In the genomic region with DNA sequence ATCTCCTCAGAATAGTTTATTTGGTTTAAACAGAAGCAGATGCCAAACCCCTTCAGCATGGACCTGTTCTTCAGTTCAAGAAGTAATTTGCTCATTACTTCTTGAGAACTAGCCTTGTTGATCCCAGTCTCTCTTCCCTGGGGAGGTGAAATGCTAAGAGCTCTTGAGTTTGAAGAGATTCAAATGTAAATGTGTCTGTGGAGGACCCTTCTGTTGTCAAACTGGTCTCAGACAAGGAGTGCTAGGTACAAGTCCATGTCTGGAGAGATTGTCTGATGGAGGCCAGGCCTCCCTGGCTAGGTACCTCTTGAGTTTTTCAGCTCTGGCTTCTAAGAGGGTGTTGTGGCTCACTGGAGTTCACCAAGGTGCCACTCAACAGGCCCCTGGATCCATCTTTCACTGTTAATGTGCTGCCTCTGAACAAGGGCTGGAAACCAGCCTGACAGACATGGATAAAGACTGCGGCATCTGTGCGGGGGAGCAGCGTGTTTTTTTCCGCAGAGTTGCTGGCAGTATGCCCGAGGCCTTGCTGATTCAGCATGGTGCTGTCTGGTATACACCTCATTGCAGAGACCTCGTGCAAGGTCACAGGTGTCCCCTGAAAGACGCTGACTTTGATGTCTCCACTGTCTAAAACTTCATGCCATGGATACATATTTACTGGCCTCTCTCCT, we compare ENCODE assay signal across 10 mouse cellular contexts. TPM values are rescaled to one million over a fixed set of nuclear protein-coding genes. Genes with fewer than 3 reads are reported as not detected.
DNase-seq lines count a peak whose midpoint lies in the region; ATAC-seq lines count a peak whose summit lies in the region.
"Had no signal": no experiment of that assay in that cellular context is flagged by ENCODE, and none has a peak within 500 bp of the region (broad histone marks: within the 10 kb centered on the region; RNA-seq: fewer than 3 reads in every experiment).

No protein-coding gene starts in this region.

- intact Hi-C loops in left cerebral cortex, postnatal 25 days (cut with DNase I), result no loop called here

- no peak overlapping the region for H3K4me2 ChIP-seq in forebrain, embryonic 13.5 days
- H3K4me2 ChIP-seq in forebrain, embryonic 12.5 days, result no peak overlapping the region
- H3K4me2 ChIP-seq in hindbrain, embryonic 13.5 days, result no peak overlapping the region
- H3K4me2 ChIP-seq: midbrain, embryonic 12.5 days had no signal

- H3K9ac ChIP-seq in forebrain, embryonic 13.5 days, result no peak overlapping the region
- H3K9ac ChIP-seq in forebrain, embryonic 12.5 days, result no peak overlapping the region
- no peak overlapping the region for H3K9ac ChIP-seq in hindbrain, embryonic 13.5 days
- H3K9ac ChIP-seq: midbrain, embryonic 12.5 days had no signal

- DNase-seq in ES-CJ7 (ENCODE audit: low read depth, low spot score), result peak; percentile 27
- DNase-seq in cerebellum, postnatal 25 days, result peak; percentile 74 to 84
- peak; percentile 75 to 87 for DNase-seq in left cerebral cortex, postnatal 25 days (ENCODE audit: low spot score in 2 of 2)
- DNase-seq in testis, postnatal 10 days (ENCODE audit: low spot score), result peak; percentile 84
- DNase-seq in urinary bladder, adult 2 months (ENCODE audit: low spot score), result no peak

- ATAC-seq in forebrain, embryonic 13.5 days, result peak; percentile 50; the same call in 1 of the 2 replicates
- no peak for ATAC-seq in forebrain, embryonic 12.5 days (ENCODE audit: low FRiP score)
- ATAC-seq in hindbrain, embryonic 13.5 days (ENCODE audit: low FRiP score), result no peak

- H3K4me3 ChIP-seq in forebrain, embryonic 13.5 days, result no peak overlapping the region
- no peak overlapping the region for H3K4me3 ChIP-seq in forebrain, embryonic 12.5 days (replicated peaks)
- no peak overlapping the region for H3K4me3 ChIP-seq in hindbrain, embryonic 13.5 days
- H3K4me3 ChIP-seq: midbrain, embryonic 12.5 days had no signal

- 56% methylated on average over 7 of the region's 7 CpGs for WGBS in forebrain, embryonic 13.5 days
- WGBS in forebrain, embryonic 12.5 days, result 77% methylated on average over 7 of the region's 7 CpGs
- WGBS in hindbrain, embryonic 13.5 days, result 68% methylated on average over 7 of the region's 7 CpGs

- no peaks in the 10 kb centered on the region for H3K27me3 ChIP-seq in forebrain, embryonic 13.5 days
- H3K27me3 ChIP-seq in forebrain, embryonic 12.5 days, result no peaks in the 10 kb centered on the region
- no peaks in the 10 kb centered on the region for H3K27me3 ChIP-seq in hindbrain, embryonic 13.5 days
- H3K27me3 ChIP-seq: midbrain, embryonic 12.5 days had no signal

- H3K4me1 ChIP-seq in forebrain, embryonic 13.5 days, result peaks cover 24% of the 10 kb centered on the region
- no peaks in the 10 kb centered on the region; the same call in 1 of the 2 replicates for H3K4me1 ChIP-seq in forebrain, embryonic 12.5 days
- peaks cover 17% of the 10 kb centered on the region for H3K4me1 ChIP-seq in hindbrain, embryonic 13.5 days (replicated peaks)

- H3K27ac ChIP-seq in forebrain, embryonic 13.5 days, result peak overlapping the region; percentile 70
- H3K27ac ChIP-seq in forebrain, embryonic 12.5 days, result no peak overlapping the region
- H3K27ac ChIP-seq in hindbrain, embryonic 13.5 days, result no peak overlapping the region
- H3K27ac ChIP-seq: midbrain, embryonic 12.5 days had no signal

- H3K9me3 ChIP-seq in forebrain, embryonic 13.5 days (replicated peaks), result no peaks in the 10 kb centered on the region
- H3K9me3 ChIP-seq in forebrain, embryonic 12.5 days, result no peaks in the 10 kb centered on the region
- no peaks in the 10 kb centered on the region for H3K9me3 ChIP-seq in hindbrain, embryonic 13.5 days
- H3K9me3 ChIP-seq: midbrain, embryonic 12.5 days had no signal

- no peaks in the 10 kb centered on the region for H3K36me3 ChIP-seq in forebrain, embryonic 13.5 days (ENCODE audit: poor library complexity, severe bottlenecking)
- H3K36me3 ChIP-seq in forebrain, embryonic 12.5 days (replicated peaks), result no peaks in the 10 kb centered on the region; the same call in 1 of the 2 replicates
- H3K36me3 ChIP-seq in hindbrain, embryonic 13.5 days, result peaks cover 23% of the 10 kb centered on the region
- H3K36me3 ChIP-seq: midbrain, embryonic 12.5 days had no signal

RNA-seq across cellular contexts. Expression of a gene that starts 45.6 kb away (rescaled TPM):
- polyA plus RNA-seq in forebrain, embryonic 13.5 days (2015; fragmentation: Nextera tagmentation; extraction: Ambion mirVana), result 102 and 117 TPM in 2 replicates
- 73.5 and 82.7 TPM in 2 replicates for polyA plus RNA-seq in forebrain, embryonic 12.5 days (2016; fragmentation: Nextera tagmentation; extraction: Ambion mirVana)
- 10 to 100 TPM; 96.9 to 98.7 TPM for total RNA-seq in left cerebral cortex, postnatal 25 days (2021)
- polyA plus RNA-seq in hindbrain, embryonic 13.5 days (2015; fragmentation: Nextera tagmentation; extraction: Ambion mirVana), result 247 and 259 TPM in 2 replicates
- 10.2 TPM in 2 replicates for polyA plus RNA-seq in urinary bladder, adult 2 months (2012; rRNA removed)
- total RNA-seq: hematopoietic stem cell, adult 5-6 weeks had no signal
